Mouse (Mus musculus) adipocyte (in vitro differentiated cells): ENCODE measurements around the gene Hmg20b.
A peak's percentile ranks its signal among the peaks of the same experiment; 100 is the strongest.

Source experiments
- DNase-seq: peaks from one replicate; pipeline ENCODE4 v3.0.0-alpha.2; 2016; ENCODE audit warnings: low spot score

Gene Hmg20b

DNA sequence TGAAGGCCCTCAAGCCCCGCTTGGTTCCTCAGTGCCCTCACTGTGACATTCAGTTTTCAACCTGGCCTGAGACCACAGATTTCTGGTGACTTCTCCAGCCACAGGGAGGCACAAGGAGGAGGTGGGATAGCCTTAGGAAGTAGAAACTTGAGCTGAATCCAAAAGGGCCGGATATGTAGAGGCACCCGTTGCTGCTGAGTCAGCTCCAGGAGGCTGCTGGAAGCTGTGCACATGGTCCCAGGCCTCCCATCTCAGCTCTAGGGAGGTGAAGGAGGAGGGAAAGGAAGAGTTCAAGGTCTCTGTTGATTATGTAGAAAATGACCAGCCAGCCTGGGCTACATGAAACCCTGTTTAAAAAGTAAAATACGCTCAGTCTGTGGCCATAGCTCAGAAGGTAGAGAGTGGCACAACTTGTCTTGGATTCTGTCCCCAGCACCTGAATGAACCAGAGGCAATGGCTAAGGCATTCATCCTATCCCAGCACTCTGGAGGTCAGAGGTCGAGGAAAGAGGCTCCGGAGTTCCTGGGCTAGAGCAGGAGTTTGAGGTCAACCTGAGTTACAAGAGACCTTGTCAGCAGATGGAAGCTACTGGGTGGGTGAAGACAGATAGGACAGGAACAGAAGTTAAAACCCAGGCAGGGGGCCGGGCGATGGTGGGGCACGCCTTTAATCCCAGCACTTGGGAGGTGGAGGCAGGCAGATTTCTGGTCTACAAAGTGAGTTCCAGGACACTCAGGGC, 4.6 kb upstream of the Hmg20b start:
- DNase-seq = no peak

DNA sequence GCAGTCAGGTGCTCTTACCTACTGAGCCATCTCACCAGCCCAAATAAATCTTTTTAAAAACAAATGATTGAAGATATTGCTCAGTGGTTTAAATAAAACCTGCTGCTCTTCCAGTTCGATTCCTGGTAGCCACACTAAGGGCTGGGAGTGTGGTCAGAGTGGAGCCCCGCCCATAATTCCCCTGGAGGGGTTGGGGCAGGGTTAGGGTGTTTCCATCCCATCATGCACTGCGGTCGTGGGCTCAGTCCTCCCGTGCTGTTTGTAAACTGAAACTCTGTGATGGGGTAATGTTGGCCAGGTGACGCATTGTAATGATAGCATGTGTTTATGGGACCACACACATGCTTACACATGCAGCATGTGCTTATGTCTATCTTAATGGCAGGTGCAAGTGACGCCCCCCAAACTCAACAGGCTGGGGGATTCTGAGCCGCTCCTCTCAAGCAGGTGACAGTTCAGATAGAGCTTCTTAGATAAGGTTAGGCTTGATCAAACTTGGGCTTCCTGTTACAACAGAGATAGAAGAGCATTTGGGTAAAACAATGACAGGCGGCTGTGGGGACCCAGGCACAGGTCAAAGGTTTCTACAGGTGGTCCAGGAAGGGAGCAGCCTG, 1.5 kb upstream of the Hmg20b start:
- DNase-seq = no peak

DNA sequence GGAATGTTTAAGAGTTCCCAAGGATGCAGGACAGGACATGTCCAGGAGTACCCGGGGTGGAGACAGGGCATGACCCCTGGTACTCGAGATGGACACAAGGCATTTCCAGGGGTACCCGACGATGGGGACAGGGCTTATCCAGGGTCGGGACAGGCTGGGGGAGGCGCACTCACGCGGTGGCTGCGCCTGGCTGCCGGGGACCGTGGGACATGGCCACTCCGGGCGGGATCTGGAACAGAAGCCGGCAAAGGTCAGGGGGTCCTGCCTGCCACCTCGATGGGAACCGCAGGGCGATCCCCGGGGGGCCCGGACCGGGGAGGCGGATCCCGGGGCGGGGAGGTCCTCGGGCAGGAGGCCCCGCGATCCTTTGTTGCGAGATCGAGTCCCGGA, 324 bp downstream of the Hmg20b start:
- no peak for DNase-seq

DNA sequence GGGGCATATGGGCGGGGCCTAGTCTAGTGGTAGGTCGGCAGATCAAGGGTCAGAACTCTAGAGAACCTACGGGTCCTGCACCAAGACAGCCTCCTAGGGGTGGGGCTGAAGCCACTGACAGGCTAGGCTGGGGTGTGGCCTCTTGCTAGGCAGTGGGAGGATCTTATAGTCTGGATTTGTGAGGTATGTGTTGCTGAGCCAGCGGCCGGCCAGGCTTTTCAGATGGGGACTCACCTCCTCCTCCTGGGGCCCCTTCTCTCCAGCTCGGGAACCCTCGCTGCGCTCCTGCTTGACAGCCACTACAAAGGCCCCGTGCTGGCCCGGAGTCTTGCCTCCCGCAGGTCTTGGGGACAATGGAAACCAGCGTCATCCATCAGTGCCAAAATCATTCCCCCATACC, 1.1 kb downstream of the Hmg20b start:
- peak; percentile 67 for DNase-seq

DNA sequence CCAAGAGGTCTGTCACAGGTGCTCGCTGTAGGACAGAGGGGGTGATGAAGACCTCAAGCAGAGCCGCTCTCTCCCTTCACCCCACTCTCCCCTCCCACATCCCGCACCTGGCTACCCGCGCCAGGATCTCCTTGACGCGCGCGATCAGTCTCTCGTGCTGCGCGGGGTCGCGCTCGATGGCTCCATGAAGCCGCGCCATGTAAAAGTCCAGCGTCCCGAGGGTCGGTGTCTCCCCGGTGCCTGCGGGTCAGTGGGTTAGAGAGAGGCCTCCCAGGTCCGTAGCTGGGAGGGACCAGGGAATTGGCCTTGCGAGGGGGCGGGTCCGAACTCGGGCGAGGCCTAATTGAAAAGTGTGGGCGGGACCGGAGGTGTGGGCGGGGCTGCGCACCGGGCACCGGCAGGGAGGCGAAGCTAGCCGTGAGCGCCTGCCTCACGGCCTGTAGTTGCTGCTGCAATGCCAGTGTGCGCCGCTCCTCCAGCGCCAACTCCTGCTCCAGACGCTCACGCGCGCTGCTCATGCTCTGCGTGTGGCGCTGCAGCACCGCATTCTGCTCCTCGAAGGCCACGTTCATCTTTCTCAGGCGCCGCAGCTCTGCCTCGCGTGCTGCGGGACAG, 3.7 kb downstream of the Hmg20b start:
- DNase-seq = no peak

DNA sequence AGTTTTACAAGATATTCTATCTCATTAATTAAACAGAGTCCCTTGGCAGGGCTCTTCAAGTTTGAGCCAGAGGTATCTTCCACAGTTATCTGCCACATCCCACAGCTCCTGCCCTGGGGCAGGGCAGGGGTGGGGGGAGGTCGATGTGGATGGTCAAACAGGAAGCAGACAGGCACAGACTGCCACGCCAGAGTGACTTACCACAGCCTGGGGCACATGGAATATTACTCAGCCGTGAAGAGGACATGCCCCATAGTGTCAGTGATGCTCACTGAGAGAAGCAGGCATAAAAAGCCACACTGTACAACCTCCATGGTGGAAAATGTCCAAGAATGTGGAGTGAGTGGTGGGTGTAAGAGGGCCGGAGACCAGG, 5.1 kb downstream of the Hmg20b start:
- DNase-seq = no peak

DNA sequence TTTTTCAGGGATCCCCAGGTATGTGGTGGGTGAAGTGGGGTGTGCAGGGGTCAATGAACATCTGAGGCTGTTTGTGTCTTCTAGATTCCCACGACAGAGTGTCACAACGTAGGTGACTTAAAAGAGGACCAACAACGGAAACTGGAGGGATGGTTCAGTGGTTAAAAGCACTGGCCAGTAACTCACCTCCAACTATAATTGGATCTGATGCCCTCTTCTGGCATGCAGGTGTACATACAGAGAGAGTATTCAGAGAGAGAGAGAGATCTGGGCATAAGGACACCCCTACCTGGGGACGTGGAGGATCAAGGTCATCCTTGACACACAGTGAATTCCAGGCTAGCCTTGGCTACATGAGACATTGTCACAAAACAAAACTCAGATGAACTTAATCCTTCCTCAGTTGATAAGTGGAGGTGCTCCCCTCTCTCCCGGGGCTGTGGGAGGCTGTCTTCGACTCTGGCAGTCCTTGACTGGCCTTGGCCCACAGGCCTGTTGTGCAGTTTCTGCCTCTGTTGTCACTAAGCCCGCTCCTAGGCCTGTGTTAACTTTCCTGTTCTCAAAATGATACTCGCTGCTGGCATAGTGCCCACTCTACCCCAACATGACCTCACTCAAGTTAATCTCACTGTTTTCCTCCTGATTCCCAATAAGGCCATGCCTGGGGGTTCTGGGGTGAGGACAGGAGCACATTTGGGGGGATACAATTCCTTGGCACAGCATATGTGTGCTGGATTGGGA, 5.7 kb downstream of the Hmg20b start:
- no peak for DNase-seq

DNA sequence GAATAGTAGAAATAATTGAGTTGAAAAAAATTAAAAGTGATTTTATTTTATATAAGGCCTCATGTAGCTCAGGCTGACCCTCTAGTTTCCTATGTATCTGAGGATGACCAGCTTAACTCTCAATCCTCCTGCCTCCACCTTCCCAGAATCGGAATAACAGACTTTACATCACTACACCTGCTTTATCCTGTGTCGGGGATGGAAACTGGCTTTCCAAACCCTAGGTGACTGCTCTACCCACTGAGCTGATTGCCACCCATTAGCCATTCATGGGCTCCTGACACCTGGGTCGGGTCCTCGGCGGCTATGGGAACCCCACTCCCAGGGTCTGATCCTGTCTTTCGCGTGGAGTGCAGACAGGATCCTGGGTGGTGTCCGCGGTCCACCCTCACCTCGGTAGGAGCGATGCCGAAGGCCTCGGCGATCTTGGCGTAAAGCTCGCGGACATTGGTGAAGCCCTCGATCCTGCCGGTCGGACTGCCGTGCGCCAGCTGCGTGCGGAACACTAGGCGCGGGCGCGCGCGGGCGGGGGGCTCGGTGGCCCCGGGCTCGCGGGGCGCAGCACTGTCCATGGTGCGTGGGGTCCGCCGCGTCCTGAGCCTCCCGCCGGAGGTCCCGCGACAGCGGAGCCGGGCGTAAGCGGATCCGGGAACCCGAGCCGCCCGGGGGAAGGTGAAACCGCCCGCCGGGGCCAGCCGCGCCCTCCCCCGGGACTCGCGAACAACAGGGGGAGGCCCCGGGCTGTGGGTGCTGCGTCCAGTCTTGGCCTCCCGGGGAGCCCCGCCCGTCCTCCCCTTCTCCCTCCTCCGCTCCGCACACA, 7.4 kb downstream of the Hmg20b start, which contains the start of gene Gipc3:
TSS of gene Gipc3 (minus strand) at position 581 of the 820 bp plus-strand sequence.
- DNase-seq = no peak

DNA sequence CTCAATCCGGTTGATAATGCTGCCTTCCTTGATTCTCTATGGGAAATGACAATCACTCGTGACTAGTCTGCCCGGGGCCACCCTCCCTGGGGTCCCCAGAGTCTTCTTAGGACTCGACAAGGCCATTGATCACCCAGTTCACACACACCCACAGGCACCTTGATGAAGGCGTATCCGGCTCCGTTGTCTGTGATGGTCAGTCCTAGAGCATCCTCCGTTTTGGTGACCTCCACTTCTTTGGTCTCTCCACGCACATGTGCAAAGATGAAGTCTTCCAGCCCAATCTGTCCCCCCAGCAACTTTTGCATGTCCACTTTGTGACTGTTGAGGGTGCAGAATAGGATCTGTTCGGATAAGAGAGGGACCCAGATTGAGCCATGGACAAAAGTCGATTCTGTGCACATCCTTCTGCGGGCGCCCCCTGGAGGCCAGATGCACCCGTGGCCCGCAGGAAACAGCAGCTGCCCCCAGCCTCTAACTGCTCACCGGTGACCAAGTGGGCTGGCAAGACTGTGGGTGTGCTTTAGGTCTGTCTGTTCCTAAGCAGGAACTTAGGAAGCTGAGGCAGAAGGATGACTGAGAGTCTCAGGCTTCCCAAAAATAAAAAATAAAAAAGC, 8.8 kb downstream of the Hmg20b start:
- peak; percentile 54 for DNase-seq

DNA sequence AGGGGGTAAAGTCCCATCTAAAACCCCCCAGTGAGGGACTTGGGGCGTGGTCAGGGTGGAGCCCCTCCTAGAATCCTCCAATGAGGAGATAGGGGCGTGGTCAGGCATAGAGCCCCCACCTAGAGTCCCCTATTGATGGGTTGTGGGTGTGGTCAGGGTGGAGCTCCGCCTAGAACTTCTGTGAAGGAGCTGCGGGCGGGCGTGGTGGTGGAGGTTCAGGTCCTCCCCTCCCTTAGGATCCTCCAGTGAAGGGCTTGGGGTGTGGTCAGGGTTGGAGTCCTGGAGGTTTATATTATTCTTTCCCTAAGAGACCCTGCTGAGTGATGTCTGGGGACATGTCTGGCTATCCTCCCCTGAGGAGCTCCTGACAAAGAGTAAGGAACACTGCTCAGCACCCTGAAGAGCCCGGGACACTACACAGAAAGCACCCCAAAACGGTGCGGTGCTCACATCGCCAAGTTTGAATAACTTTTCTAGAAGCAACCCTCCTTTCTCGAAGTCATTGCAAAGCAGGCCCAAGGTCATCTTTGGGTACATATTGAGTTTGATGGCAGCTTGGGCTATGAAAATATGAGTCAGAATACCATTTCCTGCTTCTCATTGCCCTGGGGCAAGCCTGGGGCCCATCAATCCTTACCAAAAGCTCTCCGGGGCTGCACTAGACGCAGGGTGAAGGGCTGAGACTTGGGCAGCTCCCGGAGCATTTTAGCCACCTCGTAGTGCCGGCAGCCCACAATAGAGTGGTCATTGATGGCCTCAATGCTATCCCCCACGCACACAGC, 9.5 kb downstream of the Hmg20b start:
- no peak for DNase-seq

DNA sequence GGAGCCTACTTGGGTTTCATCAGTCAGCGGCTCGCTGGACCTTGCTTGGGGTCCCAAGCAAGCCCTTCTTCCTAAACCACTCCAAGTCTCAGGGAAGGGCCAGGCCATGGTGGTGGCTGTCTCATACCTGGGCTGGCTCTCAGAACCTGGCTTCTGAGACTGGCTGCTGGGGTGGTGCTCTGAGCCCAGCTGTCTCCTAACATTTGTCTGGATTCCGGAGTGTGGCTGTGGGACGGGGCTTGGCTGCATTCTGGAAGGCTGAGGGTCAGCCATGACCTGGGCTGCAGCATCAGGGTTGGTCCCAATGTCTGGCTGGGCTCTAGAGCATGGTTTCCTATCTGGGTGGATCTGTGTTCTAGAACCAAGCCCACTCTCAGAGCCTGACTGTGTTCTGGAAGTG, 13.7 kb downstream of the Hmg20b start:
- no peak for DNase-seq

DNA sequence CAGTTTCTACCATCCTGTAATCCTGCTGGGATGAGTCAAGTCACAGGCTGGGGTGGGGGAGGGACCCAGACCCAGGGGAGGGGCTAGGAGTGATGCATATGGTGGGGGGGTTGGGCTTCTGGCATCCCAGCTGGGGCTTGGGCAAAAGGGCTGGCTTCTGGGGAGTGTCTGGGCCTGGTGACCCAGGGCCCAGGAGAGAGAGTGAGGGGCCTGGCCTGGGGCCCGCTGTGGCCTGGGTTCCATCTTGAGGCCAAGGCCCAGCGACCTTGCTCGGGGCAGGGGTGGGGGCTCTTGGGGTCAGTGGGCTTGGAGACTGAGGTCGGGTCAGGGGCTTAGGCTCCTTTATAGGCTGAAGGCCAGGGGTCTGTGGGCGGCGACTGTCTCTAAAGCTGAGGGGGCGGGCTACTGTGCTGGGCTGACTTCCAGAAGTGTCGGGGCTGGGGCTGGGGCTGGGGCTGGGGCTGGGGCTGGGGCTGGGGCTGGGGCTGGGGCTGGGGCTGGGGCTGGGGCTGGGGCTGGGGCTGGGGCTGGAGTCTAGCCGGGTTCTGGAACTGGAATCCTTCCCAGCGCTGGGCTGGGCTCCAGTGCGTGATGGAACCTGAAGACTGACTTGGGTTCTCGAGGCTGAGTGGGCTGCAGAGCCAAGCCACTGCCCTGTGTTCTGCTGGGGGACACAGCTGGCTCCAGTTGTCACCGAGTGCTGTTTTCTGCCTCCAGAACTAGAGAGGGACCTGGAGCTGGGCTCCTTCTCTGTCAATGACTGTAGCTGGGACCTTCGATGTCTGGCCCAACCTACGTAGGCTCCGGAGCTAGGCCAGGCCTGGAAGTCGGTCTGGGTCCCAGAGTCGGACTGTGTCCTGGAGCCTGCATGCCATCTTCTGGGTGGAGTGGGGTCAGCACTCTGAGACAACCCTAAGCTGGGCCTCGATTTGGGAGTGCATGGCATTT, 14.6 kb downstream of the Hmg20b start:
- no peak for DNase-seq

DNA sequence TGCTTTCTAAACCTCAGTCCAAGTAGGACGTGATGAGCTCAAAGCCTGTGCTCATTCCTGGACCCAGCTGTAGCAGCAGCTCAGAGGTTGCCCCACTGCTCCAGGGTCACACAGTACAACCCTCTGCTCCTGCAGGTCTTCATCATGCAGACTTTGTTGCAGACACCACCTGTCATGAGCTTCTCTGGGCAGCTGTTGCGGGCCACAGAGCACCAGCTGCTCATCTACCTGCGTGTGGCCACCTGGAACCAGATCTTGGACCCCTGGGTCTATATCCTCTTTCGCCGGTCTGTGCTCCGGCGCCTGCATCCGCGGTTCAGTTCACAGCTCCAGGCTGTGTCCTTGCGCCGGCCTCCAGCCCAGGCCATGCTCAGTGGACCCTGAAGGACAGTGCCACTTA, 16.0 kb downstream of the Hmg20b start:
- no peak for DNase-seq

DNA sequence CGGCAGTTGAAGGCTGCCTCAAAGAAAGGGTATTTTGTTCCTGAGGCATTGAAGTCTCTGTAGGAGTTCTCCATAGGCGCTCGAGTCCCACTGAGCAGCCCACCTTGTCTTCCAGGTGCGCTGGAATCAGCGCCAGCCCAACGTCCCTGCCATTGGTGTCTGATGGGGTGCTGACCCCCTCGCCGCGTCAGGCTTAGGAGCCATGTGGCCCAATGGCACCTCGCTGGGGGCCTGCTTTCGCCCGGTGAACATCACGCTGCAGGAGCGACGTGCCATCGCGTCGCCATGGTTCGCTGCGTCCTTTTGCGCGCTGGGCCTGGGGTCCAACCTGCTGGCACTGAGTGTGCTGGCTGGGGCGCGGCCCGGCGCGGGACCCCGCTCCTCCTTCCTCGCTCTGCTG, 18.0 kb downstream of the Hmg20b start:
- no peak for DNase-seq

DNA sequence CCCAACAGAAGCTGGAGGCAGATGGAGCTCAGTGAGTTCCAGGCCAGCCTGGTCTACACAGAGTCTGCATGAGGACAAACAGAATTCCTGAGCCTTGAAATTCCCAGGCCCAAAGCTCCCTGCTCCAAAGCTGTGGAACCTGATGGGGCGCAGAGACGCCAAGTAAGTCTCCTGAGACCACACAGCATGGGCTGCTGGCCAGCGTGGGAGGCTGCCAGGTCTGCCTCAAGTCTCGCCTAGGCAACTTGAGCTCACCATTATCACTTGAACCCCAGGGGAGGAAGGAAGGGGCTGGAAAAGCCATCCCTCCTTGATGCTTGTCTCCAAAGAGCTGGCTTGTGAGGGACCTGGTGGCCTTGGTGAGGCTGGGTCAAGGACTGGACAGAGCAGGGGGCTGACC, 20.3 kb downstream of the Hmg20b start:
- no peak for DNase-seq

DNA sequence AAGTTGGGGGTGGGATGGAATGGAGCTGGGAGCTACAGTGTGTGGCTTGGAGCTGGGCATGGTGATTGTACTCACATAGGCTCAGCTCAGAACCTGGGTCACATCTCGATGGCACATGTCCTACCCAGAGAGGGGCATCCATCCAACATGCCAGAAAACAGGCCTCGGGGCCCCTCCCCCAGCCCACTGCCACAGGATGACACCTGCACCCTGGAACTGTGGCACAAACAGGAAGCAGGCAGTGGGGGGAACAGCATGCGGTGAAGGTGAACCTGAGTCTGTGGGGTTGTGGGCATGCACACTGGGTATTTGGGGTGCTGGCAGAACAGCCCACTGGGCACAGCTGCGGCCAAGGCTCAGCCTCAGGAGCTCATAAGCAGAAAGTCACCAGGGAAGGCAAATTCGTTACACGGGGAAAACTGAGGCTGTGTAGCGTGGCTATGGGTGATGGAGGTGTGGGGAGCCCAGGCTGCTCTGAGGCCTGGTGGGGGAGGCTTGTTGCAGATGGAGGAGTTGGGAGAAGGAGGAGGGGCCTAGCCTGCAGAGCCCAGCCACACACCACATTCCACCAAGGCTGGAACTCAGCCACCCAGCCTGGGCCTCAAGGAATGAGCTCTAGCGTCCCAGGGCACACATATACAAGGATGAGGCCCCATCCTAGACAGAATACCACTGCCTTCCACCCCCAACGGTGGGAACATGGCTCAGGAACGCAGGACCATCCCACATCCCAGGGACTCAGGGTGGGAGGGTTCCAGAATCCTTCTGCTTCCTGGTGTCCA, 20.9 kb downstream of the Hmg20b start:
- peak; percentile 35 for DNase-seq

DNA sequence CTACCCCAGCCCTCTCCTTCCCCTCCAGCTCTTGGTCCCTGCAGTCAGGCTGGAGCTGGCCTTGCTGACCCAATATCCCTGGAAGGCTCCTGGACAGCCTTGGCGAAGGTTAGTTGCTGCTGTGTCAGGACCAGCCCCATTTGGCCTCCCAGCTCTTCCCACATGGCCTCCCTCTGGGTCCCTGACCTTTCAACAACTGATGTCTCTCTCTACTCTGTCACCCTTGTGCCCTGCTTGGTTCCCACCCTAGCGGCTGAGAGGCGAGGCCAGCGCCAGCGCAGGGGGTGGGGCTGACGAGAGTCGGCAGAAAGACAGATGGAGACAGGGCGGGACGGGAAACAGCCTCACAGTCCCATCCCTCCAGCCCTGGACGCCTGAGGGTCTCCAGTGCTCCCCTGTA, 21.9 kb downstream of the Hmg20b start, which contains the start of gene Tbxa2r:
TSS of gene Tbxa2r (plus strand) at position 346 of the 400 bp plus-strand sequence.
- DNase-seq = no peak

DNA sequence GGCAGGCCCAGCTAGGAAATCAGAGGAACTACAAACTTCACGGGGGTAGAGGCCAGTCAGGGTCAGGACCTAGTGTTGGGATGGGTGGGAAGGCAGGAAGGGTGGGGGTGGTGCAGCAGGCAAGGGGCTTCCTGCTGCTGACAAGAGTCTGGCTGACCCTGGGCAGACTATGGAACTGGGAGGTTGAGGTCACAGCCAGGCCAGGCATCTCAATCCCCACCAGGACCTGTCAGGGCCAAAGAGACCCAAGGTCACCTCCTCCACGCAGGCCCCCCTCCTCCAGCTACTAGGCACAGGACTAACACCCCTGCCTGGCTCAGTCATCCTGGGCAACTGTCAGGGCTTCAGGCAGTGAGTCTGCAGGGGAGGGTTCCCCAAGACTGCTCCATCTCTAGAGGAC, 22.3 kb downstream of the Hmg20b start:
- DNase-seq = no peak

DNA sequence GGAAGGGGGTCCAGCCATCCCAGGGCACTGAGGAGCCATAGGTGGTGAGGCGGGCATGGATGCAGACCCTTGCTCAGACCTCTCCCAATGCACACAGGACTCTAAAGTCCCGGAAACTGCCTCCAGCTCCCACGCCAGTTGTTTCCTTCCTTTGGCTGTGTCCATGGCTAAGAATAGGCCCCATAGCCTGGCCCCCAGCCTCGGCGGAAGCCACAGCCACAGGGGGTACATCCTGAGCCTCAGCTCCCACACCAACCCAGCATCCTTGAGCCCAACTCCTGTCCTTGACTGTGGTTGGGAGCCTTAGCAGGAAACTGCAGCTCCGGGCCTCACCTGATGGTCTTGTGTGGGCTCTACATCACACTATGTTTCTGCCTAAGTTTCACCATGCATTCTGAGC, 23.4 kb downstream of the Hmg20b start:
- DNase-seq = no peak
